Mouse (Mus musculus): Measurements from ENCODE around the gene Mob3a.

DNA sequence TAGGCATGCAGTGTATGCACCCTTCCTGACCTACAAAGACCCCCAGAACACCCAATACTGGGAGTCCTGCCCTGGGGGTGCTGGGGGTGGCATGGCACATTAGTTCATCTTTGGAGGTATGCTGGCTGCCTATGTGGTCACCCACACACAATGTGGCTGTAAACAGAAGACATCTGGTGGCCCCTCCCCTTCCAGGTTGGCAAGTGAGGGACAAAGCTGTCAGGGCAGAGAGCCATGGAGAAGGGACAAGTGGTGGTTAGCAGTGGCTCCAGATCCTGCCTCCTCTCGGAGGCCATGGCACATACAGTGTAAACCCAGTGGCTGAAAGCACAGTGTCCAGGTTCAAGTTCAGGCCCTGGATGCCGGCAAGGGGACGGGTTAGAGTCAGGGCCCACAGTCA, 15.2 kb downstream of the Mob3a start:
- no peak for TF ChIP-seq CTCF (IDR thresholded peaks at IDR 0.05; ENCODE audit: low read depth)
- TF ChIP-seq EP300 (IDR thresholded peaks at IDR 0.05; ENCODE audit: low read depth), result no peak
